Mouse (Mus musculus) v-Abl transformed pro-B cells (cell line): ENCODE measurements at regions not wholly inside any gene's neighbourhood (a gene's known extent, or its start where the extent isn't known, plus 50 kb on each side); places are given as distances from the start of the nearest gene placed in this dataset.

Experiments
- in situ Hi-C, 2 experiments: fragments of 400-800 bp; cut with MboI; formaldehyde crosslinking; loops; one replicate each; pipeline ENCODE4 v1.15.1; 2025; ENCODE audit not compliant: unreplicated experiment in 2 of 2

- in situ Hi-C loops = no loop called here
Measured at GRCm38 (mm10) chr2:51682177-51682576, 54.9 kb downstream of the Tas2r134 start.

- in situ Hi-C loops = no loop called here
Measured at GRCm38 (mm10) chr2:51682745-51683144, 55.4 kb downstream of the Tas2r134 start.

DNA sequence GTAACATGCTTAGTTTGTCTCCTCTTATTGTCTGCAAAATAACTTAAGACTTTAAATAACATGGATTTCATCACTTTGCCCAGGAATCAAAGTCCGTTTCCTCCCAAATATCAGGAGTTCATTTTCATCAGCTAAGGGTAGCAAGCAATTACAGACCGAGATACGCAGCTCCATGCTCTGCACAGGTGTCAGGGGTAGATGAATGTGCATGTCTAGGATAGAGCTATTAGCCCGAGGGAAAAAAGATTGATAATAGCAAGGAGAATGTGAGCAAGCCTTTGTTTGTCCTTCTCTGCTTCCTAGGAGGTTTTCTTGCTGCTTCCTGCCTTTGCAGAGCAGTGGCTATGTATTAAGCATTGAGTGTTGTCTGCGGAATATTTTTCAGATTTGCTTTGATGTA is 77.8 kb downstream of the Tas2r134 start:
- in situ Hi-C loops = no loop called here

GRCm38 (mm10) chr2:51708701-51709100 is 81.4 kb downstream of the Tas2r134 start:
- in situ Hi-C loops = no loop called here

GRCm38 (mm10) chr2:51712611-51713010 is 85.3 kb downstream of the Tas2r134 start:
- in situ Hi-C loops = no loop called here

- in situ Hi-C loops = no loop called here
Measured at GRCm38 (mm10) chr2:51730805-51731204, 103.5 kb downstream of the Tas2r134 start.

DNA sequence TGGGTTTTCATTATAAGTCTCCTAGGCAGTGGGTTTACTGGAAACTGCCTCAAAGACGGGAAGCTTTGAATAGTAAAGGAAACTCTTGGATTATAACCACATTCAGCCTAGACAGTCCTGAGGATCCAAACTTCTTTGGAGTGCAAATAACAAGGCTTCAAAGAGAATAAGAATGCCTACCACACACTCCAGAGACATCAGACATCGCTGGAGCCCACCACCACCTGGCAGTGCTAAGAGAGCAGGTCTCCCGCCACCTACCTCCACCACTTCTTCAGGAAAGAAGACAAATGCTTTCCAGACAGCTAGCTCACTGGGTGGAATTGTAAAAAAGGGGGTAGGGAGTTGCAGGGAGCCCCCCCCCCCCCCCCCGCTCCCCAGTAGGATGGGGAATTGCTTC is 104.4 kb downstream of the Tas2r134 start:
- in situ Hi-C loops = no loop called here

GRCm38 (mm10) chr2:51732355-51732754 is 105.0 kb downstream of the Tas2r134 start:
- in situ Hi-C loops = no loop called here

- in situ Hi-C loops = no loop called here
Measured at GRCm38 (mm10) chr2:51733218-51733617, 105.9 kb downstream of the Tas2r134 start.

GRCm38 (mm10) chr2:51736452-51736851 is 109.1 kb downstream of the Tas2r134 start:
- in situ Hi-C loops = no loop called here

DNA sequence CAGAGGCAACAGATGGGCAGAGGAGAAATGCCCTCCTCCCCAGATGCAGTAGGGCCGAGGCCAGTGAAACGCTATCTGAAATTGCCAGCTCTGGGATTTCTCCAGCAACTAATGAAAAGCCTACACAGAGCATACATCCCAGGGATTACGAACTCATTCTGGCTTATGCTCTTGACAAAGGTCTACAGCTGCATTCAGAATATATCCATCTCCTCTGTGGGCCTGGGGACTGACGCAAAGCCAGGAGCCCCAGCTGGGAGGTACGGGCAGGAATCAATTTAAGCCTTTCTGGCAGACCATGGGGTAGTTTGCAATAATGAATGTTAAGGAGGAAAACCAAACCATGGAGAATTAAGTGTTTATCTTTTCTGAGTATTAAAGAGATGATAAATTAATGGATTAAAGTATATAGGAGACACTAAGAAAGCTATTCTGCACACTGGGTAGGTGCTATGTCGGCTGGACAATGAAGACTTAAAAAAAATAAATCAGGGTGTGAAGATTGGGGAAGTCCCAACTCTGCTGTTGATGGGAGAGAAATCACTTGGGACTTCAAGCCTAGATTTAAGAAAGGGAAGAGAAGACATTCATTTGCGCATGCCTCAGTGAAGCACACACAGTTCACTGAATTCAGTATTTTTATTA is 120.5 kb downstream of the Tas2r134 start:
- in situ Hi-C loops = no loop called here

- in situ Hi-C loops = no loop called here
Measured at GRCm38 (mm10) chr2:51749247-51749646, 121.9 kb downstream of the Tas2r134 start.

DNA sequence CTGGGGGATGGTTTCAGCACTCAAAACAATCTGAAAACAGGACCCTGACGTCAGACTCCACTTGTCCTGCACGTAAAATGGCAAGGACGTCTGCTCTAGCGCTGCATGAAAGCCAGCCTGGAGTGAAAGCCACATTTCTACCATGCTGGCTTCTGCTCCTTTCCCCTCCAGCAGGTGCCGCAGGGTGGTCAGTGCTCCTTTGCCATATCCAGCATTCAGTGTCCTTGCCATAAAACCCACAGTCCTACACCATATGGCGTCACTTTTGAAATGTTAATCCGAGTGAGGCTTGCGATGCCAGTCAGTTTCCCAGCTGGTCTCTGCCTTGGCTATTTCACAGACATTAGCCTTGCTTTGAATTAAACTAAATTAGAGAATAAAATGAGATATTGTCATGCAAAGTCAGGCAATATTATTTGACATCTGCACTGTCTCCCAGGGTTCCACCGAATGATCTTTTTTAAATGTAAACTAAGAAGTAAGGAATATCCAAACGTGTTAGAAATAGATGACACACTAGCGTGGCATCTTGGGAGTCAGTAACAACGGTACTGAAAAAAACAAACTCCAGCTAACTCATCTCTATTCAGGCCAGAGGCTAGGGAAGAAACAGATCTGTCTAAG is 125.7 kb downstream of the Tas2r134 start:
- in situ Hi-C loops = no loop called here

DNA sequence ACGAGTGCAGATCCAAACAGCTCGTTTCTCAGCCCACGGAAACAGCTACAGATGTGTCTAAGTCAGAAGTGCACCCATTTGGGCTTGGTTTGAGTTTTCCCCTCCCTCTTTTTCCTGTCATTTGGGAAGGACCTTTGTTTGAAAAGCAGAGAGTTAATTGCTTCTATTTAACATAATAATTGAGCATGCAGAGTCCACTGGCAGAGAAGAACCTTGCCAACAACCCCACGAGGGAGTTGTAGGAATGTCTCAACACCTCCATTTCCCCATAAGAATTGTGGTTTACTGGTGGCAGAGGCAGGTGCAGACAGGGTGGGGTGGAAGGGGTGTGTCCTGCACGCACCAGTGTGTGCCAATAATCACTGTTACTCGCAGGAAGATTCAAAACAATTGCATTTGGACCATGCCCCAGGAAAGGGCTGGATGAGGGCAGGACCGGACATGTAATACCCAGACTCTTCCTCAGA is 126.3 kb downstream of the Tas2r134 start:
- in situ Hi-C loops = no loop called here

DNA sequence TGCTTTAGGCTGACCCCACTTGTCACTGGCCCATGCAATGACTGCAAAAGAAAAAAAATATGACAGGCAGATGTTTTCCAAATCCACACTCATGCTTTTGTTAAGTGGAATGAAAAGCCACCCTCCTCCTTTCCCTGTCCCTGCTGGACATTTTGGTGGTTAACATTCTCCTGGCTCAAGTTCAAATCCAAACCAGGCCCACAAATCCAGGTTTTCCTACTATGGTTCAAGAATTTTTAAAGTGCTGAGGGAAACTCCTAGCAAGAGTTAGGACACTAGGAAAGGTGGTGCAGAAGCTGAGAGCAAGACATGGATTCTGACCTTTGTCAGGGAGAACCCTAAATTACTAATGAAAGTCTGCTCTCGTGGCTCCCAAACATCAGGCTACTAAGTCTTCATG is 130.1 kb downstream of the Tas2r134 start:
- in situ Hi-C loops = no loop called here

- in situ Hi-C loops = no loop called here
Measured at GRCm38 (mm10) chr2:51758093-51758492, 130.8 kb downstream of the Tas2r134 start.

GRCm38 (mm10) chr2:51762866-51763265 is 135.6 kb downstream of the Tas2r134 start:
- in situ Hi-C loops = no loop called here

GRCm38 (mm10) chr2:51767507-51768135 is 140.3 kb downstream of the Tas2r134 start:
- in situ Hi-C loops = no loop called here

GRCm38 (mm10) chr2:51768298-51769271 is 141.3 kb downstream of the Tas2r134 start:
- in situ Hi-C loops = no loop called here

- in situ Hi-C loops = no loop called here
Measured at GRCm38 (mm10) chr2:51785169-51785568, 149.8 kb downstream of the Rbm43 start.

GRCm38 (mm10) chr2:51788896-51789295 is 146.1 kb downstream of the Rbm43 start:
- in situ Hi-C loops = no loop called here
